Mouse (Mus musculus) hindbrain, embryonic 10.5 days (tissue): ENCODE results near the gene Myo9a. TPM values are rescaled to one million over a fixed set of nuclear protein-coding genes. Genes with fewer than 3 reads are reported as not detected.
"Not testable (repeated sequence)": the region's sequence is repeated elsewhere in the genome, so short reads cannot be mapped to it uniquely, and the experiment has no call there.

ENCODE experiments used
- DNase-seq: peaks from one replicate; pipeline ENCODE4 v3.0.0-alpha.2; 2017; ENCODE audit warnings: low spot score
- H3K27ac ChIP-seq: fragments of 300-500 bp; sonication (generic); 2 replicates; pipeline ENCODE4 v1.5.1; 2016; ENCODE audit warnings: mild to moderate bottlenecking, moderate library complexity
- H3K27me3 ChIP-seq: fragments of 300-500 bp; sonication (generic); 2 replicates; pipeline ENCODE4 v1.6.1; 2016; ENCODE audit warnings: mild to moderate bottlenecking; ENCODE audit not compliant: poor library complexity, insufficient read depth, severe bottlenecking
- H3K36me3 ChIP-seq: fragments of 300-500 bp; sonication (generic); 2 replicates; pipeline ENCODE4 v1.6.1; 2016; ENCODE audit warnings: mild to moderate bottlenecking, moderate library complexity
- H3K4me1 ChIP-seq: fragments of 300-500 bp; sonication (generic); replicated peaks from 2 replicates; pipeline ENCODE4 v1.6.1; 2016; ENCODE audit warnings: mild to moderate bottlenecking
- H3K4me3 ChIP-seq: fragments of 300-500 bp; sonication (generic); 2 replicates; pipeline ENCODE4 v1.5.1; 2016; ENCODE audit warnings: mild to moderate bottlenecking, moderate library complexity
- H3K9me3 ChIP-seq: fragments of 300-500 bp; sonication (generic); 2 replicates; pipeline ENCODE4 v1.6.1; 2016; ENCODE audit warnings: mild to moderate bottlenecking, moderate library complexity
- WGBS: fragments of 180-500 bp; shearing (Covaris S2); methylation state at CpG from one replicate; pipeline ENCODE4 v1.1.7; 2016; 5-methylcytosine and 5-hydroxymethylcytosine counted together
- polyA plus RNA-seq: library from polyadenylated mRNA; unstranded; fragments of >200 nt; fragmentation: Nextera tagmentation; extraction: Ambion mirVana; gene quantifications from 2 replicates; pipeline ENCODE4 v1.2.1, GENCODE M21; 2016

Myo9a gene
- polyA plus RNA-seq, 1 experiment from 2014 or later: 11.8 TPM

DNA sequence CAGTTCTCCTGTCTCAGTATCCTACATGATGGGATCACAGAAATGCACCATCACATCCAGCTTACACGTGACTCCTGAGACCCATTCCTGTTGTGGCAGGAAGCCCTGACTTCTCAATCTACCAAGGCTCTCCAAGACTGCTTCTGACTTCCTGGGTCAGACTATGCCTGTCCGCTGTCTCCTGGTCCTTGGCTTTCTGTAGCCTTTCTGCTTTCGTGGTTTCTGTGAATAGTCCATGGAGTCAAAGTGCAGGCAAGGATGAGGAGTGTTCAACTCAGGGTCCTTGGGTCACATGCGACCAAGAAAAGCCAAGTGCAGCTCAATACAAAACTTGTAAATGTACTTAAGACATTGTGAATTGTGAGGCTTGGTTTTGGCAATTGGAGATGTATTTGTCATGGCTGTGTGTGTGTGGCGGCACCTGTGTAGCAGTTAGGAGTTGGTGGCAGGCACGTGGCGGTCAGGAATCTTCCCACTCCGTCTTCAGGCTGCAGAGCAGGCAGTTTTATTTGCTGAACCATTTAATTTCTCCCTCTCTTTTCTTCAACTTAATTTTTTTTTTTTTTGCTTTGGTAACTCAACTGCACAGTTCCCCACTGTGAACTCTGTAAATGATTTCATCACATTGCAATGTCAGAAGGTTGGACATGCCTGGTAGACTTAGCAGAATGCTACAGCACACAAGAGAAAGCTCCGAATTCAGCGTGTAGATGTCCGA lies 23.0 kb upstream of the Myo9a start:
- WGBS: 88% methylated on average over 11 of the region's 11 CpGs
- Histone ChIP-seq H3K27me3 (no peaks in the 10 kb centered on the region), H3K4me3 (no peak overlapping the region), H3K36me3 (no peaks in the 10 kb centered on the region), H3K27ac (no peak overlapping the region), H3K9me3 (no peaks in the 10 kb centered on the region), H3K4me1 (peaks cover 12% of the 10 kb centered on the region)
- DNase-seq: no peak

DNA sequence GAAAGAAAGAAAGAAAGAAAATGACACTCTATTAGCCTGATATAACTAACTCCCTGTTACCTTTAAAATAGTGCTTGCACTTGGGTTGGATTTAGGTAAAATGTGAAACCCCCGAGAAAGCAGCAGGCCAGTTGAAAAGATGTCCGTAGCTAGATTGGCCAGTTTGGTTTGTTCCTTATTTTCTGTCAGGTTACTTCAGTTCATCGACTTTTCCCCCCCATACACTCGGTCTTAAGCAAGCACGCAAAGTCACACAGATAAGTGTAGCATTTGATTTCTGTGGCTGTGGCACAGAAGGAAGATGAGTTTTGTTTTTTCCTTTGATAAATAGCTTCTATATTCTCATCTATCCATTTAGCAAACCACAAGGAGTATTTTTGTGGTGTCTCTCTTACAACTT lies 19.6 kb upstream of the Myo9a start:
- no peak overlapping the region for H3K27ac ChIP-seq

GRCm38 (mm10) chr9:59733075-59733474 lies 17.6 kb upstream of the Myo9a start:
- H3K9me3 ChIP-seq: no peaks in the 10 kb centered on the region
- WGBS: 79% methylated on average over 6 of the region's 6 CpGs

More for the DNA sequence above, 19.6 kb upstream of the Myo9a start:
- Histone ChIP-seq H3K27me3 (no peaks in the 10 kb centered on the region), H3K36me3 (no peaks in the 10 kb centered on the region), H3K4me1 (no peaks in the 10 kb centered on the region), H3K9me3 (no peaks in the 10 kb centered on the region), H3K4me3 (no peak overlapping the region)
- WGBS: 91% methylated on average over 5 of the region's 5 CpGs
- DNase-seq: no peak

DNA sequence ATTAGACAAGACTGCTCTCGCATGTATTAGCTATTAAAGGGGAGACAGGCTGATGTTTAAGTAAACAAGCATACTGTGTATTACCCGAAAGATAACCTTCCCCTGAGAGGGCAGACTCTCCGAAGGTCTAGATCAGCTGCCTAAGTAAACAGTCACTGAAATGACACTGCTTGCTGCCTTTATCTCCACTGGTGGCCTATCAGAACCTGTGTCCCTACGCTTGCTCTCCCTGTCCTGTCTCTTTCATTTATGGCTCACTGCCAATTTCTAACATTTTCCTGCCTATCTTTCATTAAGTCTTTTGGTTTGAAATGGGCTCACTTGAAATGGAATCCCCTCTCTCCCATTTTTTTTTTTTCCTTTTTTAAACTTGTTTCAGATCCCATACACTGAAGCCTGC lies 15.3 kb upstream of the Myo9a start:
- no peaks in the 10 kb centered on the region for H3K27me3 ChIP-seq
- peaks cover 9% of the 10 kb centered on the region for H3K36me3 ChIP-seq
- DNase-seq: no peak
- no peaks in the 10 kb centered on the region for H3K9me3 ChIP-seq
- 63% methylated on average over 4 of the region's 4 CpGs for WGBS
- H3K4me1 ChIP-seq: no peaks in the 10 kb centered on the region
- H3K4me3 ChIP-seq: no peak overlapping the region
- H3K27ac ChIP-seq: no peak overlapping the region

More at GRCm38 (mm10) chr9:59733075-59733474, 17.6 kb upstream of the Myo9a start:
- Histone ChIP-seq H3K4me3 (no peak overlapping the region), H3K27ac (no peak overlapping the region), H3K27me3 (no peaks in the 10 kb centered on the region), H3K36me3 (peaks cover 9% of the 10 kb centered on the region), H3K4me1 (no peaks in the 10 kb centered on the region)
- no peak for DNase-seq

GRCm38 (mm10) chr9:59740593-59740992 lies 10.1 kb upstream of the Myo9a start:
- WGBS: 92% methylated on average over 2 of the region's 2 CpGs

DNA sequence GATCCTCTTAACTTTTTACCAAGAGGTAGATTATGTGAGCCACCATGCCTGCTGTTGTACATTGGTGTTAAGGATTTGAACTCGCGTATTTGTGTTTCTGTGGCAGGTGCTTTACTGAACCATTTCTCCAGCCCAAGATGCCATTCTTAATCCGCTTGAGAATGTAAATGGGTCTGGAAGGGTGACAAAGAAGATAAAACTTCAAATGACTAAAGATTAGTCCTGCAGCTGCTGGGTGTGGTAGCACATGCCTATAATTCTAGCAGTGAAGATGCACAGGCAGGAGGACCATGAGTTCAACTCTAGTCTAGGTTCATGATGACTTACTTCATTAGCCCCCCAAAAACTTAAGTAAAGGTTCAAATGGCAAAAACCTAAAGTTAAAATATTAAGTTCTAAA lies 6.8 kb upstream of the Myo9a start:
- no peaks in the 10 kb centered on the region for H3K27me3 ChIP-seq
- H3K4me1 ChIP-seq: no peaks in the 10 kb centered on the region
- no peak overlapping the region for H3K4me3 ChIP-seq
- H3K9me3 ChIP-seq: no peaks in the 10 kb centered on the region
- 98% methylated on average over 3 of the region's 3 CpGs for WGBS
- H3K27ac ChIP-seq: no peak overlapping the region
- H3K36me3 ChIP-seq: peaks cover 9% of the 10 kb centered on the region; the same call in 1 of the 2 replicates
- no peak for DNase-seq

More at GRCm38 (mm10) chr9:59740593-59740992, 10.1 kb upstream of the Myo9a start:
- Histone ChIP-seq H3K4me3 (no peak overlapping the region), H3K27ac (no peak overlapping the region), H3K36me3 (peaks cover 18% of the 10 kb centered on the region), H3K4me1 (no peaks in the 10 kb centered on the region), H3K27me3 (no peaks in the 10 kb centered on the region), H3K9me3 (no peaks in the 10 kb centered on the region)
- DNase-seq: no peak

DNA sequence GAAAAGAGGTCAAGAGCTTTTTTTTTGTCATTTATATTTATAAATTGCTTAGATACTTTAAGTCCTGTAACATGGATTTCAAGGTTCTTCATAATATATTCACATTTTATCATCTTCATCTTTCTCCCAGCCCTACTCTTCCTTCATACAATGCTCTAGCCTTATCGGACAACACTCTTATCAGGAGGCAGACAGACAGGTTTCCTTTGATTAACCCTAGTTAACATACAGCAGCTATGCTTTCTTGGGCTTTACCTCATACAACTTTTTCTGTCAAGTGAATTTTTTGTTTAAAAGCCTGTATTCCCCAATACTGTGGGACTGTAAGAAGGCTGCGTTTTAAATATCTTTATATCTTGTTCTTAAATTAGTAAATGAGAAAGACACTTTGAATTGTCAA lies 2.3 kb upstream of the Myo9a start:
- 92% methylated on average over 2 of the region's 2 CpGs for WGBS
- Histone ChIP-seq H3K4me1 (peaks cover 24% of the 10 kb centered on the region), H3K36me3 (peaks cover 9% of the 10 kb centered on the region; the same call in 1 of the 2 replicates), H3K9me3 (no peaks in the 10 kb centered on the region), H3K4me3 (no peak overlapping the region), H3K27me3 (no peaks in the 10 kb centered on the region), H3K27ac (no peak overlapping the region)
- DNase-seq: no peak

GRCm38 (mm10) chr9:59748969-59749368 lies 1.7 kb upstream of the Myo9a start:
- Histone ChIP-seq H3K27ac (no peak overlapping the region), H3K36me3 (peaks cover 4% of the 10 kb centered on the region; the same call in 1 of the 2 replicates), H3K4me1 (peaks cover 24% of the 10 kb centered on the region), H3K4me3 (no peak overlapping the region), H3K9me3 (no peaks in the 10 kb centered on the region), H3K27me3 (no peaks in the 10 kb centered on the region)
- no peak for DNase-seq
- WGBS: 88% methylated on average over 11 of the region's 11 CpGs

GRCm38 (mm10) chr9:59749581-59750265 lies 973 bp upstream of the Myo9a start:
- 37% methylated on average over 12 of the region's 12 CpGs for WGBS
- Histone ChIP-seq H3K4me3 (peak overlapping the region; percentile 97), H3K27ac (peak overlapping the region; percentile 97), H3K4me1 (peaks cover 24% of the 10 kb centered on the region), H3K27me3 (no peaks in the 10 kb centered on the region), H3K9me3 (no peaks in the 10 kb centered on the region), H3K36me3 (no peaks in the 10 kb centered on the region)
- peak; percentile 12 for DNase-seq

DNA sequence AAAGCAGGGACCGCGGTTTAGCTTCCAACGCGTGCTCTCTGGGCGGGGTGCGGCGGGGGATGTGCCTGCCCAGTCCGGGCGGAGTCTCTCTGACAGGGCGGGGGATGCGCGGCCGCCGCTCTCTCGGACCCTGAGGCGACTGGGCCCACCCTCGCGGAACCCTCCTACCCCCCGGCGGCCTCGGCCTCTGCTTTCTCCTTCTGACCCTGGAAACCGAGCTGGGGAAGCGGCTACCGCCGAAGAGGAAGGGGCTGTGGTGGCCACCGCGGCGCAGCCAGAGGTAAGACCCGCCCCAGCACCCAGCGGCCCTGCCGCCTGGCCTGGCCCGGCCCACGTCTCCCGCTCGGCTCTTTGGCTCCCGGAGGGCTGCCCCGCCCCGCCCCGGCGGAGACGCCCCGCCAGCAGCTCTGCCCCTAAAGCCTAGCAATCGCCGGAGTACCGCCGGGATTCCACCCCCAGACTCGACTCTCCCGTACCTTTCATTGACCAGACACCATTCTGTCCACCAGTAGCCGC lies 428 bp downstream of the Myo9a start:
- no peak for DNase-seq
- 1% methylated on average over 49 of the region's 49 CpGs for WGBS
- peak overlapping the region; percentile 97 for H3K27ac ChIP-seq

GRCm38 (mm10) chr9:59751966-59752365 lies 1.3 kb downstream of the Myo9a start:
- H3K9me3 ChIP-seq: no peaks in the 10 kb centered on the region
- no peaks in the 10 kb centered on the region for H3K27me3 ChIP-seq
- no peak for DNase-seq
- peak overlapping the region; percentile 97 for H3K27ac ChIP-seq
- H3K4me3 ChIP-seq: peak overlapping the region; percentile 97
- H3K4me1 ChIP-seq: peaks cover 24% of the 10 kb centered on the region
- H3K36me3 ChIP-seq: no peaks in the 10 kb centered on the region
- WGBS: 18% methylated on average over 2 of the region's 2 CpGs

More for the DNA sequence above, 428 bp downstream of the Myo9a start:
- no peaks in the 10 kb centered on the region for H3K9me3 ChIP-seq
- H3K27me3 ChIP-seq: no peaks in the 10 kb centered on the region
- H3K4me3 ChIP-seq: peak overlapping the region; percentile 97
- H3K36me3 ChIP-seq: no peaks in the 10 kb centered on the region
- H3K4me1 ChIP-seq: peaks cover 24% of the 10 kb centered on the region

- Histone ChIP-seq H3K27ac (no peak overlapping the region), H3K9me3 (no peaks in the 10 kb centered on the region), H3K27me3 (no peaks in the 10 kb centered on the region), H3K36me3 (no peaks in the 10 kb centered on the region), H3K4me1 (peaks cover 16% of the 10 kb centered on the region), H3K4me3 (no peak overlapping the region)
- WGBS: 69% methylated on average over 2 of the region's 2 CpGs
- DNase-seq: no peak
Observed at GRCm38 (mm10) chr9:59755199-59755598, 4.5 kb downstream of the Myo9a start.

- not testable (repeated sequence) for H3K27ac ChIP-seq, H3K4me1 ChIP-seq, H3K27me3 ChIP-seq, H3K4me3 ChIP-seq, H3K36me3 ChIP-seq, DNase-seq, H3K9me3 ChIP-seq
- WGBS: 93% methylated on average over 3 of the region's 3 CpGs
Observed at GRCm38 (mm10) chr9:59757016-59757415, 6.3 kb downstream of the Myo9a start.
